Mouse (Mus musculus): Measurements from ENCODE around the gene Tcf7l2.

- no peak for TF ChIP-seq GATA1 (IDR thresholded peaks at IDR 0.05; ENCODE audit: low read length)
- TF ChIP-seq TAL1 (IDR thresholded peaks at IDR 0.05; ENCODE audit: low read length) = no peak
Observed at GRCm38 (mm10) chr19:55832122-55832521, 90.5 kb downstream of the Tcf7l2 start.
